In the genomic region with DNA sequence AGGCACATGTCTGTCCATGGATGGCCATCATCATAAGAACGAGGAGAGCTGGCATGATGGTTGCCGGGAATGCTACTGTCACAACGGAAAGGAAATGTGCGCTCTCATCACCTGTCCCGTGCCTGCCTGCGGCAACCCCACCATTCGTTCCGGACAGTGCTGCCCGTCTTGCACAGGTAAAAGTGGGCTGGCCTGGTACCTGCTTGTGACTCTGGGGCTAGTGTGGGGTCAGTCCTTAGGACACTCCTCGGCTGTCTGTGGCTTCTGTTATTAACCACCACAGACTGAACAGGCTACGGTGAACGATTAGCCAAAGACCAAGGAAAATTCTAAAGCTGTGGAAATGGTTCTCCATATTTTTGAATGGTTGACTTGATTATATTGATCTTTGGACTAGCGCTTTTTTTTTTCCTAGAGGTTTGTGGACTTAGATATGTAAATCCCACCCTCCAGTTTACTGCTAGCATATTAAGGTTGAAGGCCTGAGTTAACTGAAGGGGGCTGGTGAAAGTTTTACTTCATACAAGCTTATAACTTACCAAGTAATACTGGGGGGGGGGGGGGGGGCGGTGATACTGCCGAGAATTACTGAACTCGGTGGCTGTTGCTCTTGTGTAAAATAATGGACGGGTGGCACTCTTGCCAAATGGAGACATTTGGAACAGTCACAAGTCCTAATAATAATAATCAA, we compare ENCODE assay signal across 25 mouse cellular contexts.
A peak's percentile ranks its signal among the peaks of the same experiment; 100 is the strongest.
DNase-seq lines count a peak whose midpoint lies in the region; ATAC-seq and TF ChIP-seq lines count a peak whose summit lies in the region.
"Had no signal": no experiment of that assay in that cellular context is flagged by ENCODE, and none has a peak within 500 bp of the region (broad histone marks: within the 10 kb centered on the region; RNA-seq: fewer than 3 reads in every experiment).

No protein-coding gene starts in this region.

- H3K4me2 ChIP-seq in kidney, embryonic 14.5 days (replicated peaks; ENCODE audit: low read depth, low read length): no peak overlapping the region
- H3K4me2 ChIP-seq in kidney, postnatal 0 days (ENCODE audit: low read length): no peak overlapping the region
- no peak overlapping the region for H3K4me2 ChIP-seq in midbrain, embryonic 13.5 days (replicated peaks)
- H3K4me2 ChIP-seq: embryonic facial prominence, embryonic 13.5 days; forebrain, embryonic 12.5 days; forebrain, embryonic 15.5 days; heart, embryonic 11.5 days; hindbrain, embryonic 12.5 days; hindbrain, embryonic 15.5 days had no signal

- no peak overlapping the region for H3K27ac ChIP-seq in kidney, embryonic 14.5 days (ENCODE audit: low read depth, low read length)
- H3K27ac ChIP-seq in kidney, postnatal 0 days: no peak overlapping the region
- no peak overlapping the region for H3K27ac ChIP-seq in midbrain, embryonic 13.5 days
- H3K27ac ChIP-seq: embryonic facial prominence, embryonic 10.5 days; embryonic facial prominence, embryonic 13.5 days; forebrain, embryonic 12.5 days; forebrain, embryonic 15.5 days; heart, adult 2 months; hindbrain, embryonic 12.5 days; hindbrain, embryonic 15.5 days had no signal

- no peaks in the 10 kb centered on the region for H3K27me3 ChIP-seq in kidney, embryonic 14.5 days (ENCODE audit: control insufficient read depth, insufficient read depth, low read length)
- no peaks in the 10 kb centered on the region for H3K27me3 ChIP-seq in kidney, postnatal 0 days (ENCODE audit: insufficient read depth, low read length)
- no peaks in the 10 kb centered on the region for H3K27me3 ChIP-seq in midbrain, embryonic 13.5 days
- H3K27me3 ChIP-seq: embryonic facial prominence, embryonic 13.5 days; forebrain, embryonic 15.5 days; hindbrain, embryonic 12.5 days; hindbrain, embryonic 15.5 days had no signal

- peak; percentile 34 for DNase-seq in kidney, adult 18-20 months
- DNase-seq in kidney, adult 9 months: peak; percentile 69
- no peak for DNase-seq in kidney, postnatal 0 days (ENCODE audit: low spot score)
- no peak for DNase-seq in ovary, postnatal 10 days (ENCODE audit: low spot score)
- no peak for DNase-seq in urinary bladder, adult 2 months (ENCODE audit: low spot score)
- DNase-seq: adrenal gland, adult 2 months; adrenal gland, postnatal 14 days; cerebellum, adult 11-12 months; cerebellum, adult 8-10 months; cerebellum, postnatal 10 days; cerebellum, postnatal 36 days; embryo, embryonic 11 days; gastrocnemius, postnatal 25 days had no signal

- H3K4me1 ChIP-seq in kidney, embryonic 14.5 days (ENCODE audit: control insufficient read depth, insufficient read depth, low read length): no peaks in the 10 kb centered on the region
- H3K4me1 ChIP-seq in kidney, postnatal 0 days (replicated peaks; ENCODE audit: insufficient read depth, low read length): peaks cover 6% of the 10 kb centered on the region; the same call in 1 of the 2 replicates
- H3K4me1 ChIP-seq in midbrain, embryonic 13.5 days (replicated peaks): peaks cover 5% of the 10 kb centered on the region; the same call in 1 of the 2 replicates
- H3K4me1 ChIP-seq: embryonic facial prominence, embryonic 13.5 days; forebrain, embryonic 12.5 days; forebrain, embryonic 15.5 days had no signal

- no peaks in the 10 kb centered on the region for H3K9me3 ChIP-seq in kidney, embryonic 14.5 days (ENCODE audit: control insufficient read depth, low read length)
- H3K9me3 ChIP-seq in kidney, postnatal 0 days (replicated peaks; ENCODE audit: low read length): no peaks in the 10 kb centered on the region
- H3K9me3 ChIP-seq in midbrain, embryonic 13.5 days: no peaks in the 10 kb centered on the region
- H3K9me3 ChIP-seq: embryonic facial prominence, embryonic 10.5 days; embryonic facial prominence, embryonic 13.5 days; forebrain, embryonic 12.5 days; forebrain, embryonic 15.5 days; hindbrain, embryonic 12.5 days; hindbrain, embryonic 15.5 days had no signal

- WGBS in kidney, embryonic 14.5 days: 93% methylated on average over 17 of the region's 17 CpGs
- WGBS in kidney, postnatal 0 days: 87% methylated on average over 17 of the region's 17 CpGs
- WGBS in midbrain, embryonic 13.5 days: 95% methylated on average over 17 of the region's 17 CpGs

- H3K4me3 ChIP-seq in kidney, embryonic 14.5 days (ENCODE audit: low read length): no peak overlapping the region
- H3K4me3 ChIP-seq in kidney, postnatal 0 days (replicated peaks; ENCODE audit: low read depth, low read length): no peak overlapping the region
- no peak overlapping the region for H3K4me3 ChIP-seq in midbrain, embryonic 13.5 days (replicated peaks)
- H3K4me3 ChIP-seq: embryonic facial prominence, embryonic 10.5 days; embryonic facial prominence, embryonic 13.5 days; erythroblast, embryonic 14.5 days; forebrain, embryonic 12.5 days; forebrain, embryonic 15.5 days; heart, adult 2 months; hindbrain, embryonic 12.5 days; hindbrain, embryonic 15.5 days had no signal

- no peak overlapping the region for H3K9ac ChIP-seq in kidney, embryonic 14.5 days (ENCODE audit: low read depth, low read length)
- H3K9ac ChIP-seq in kidney, postnatal 0 days (ENCODE audit: low read depth, low read length): no peak overlapping the region
- no peak overlapping the region for H3K9ac ChIP-seq in midbrain, embryonic 13.5 days (replicated peaks)
- H3K9ac ChIP-seq: embryonic facial prominence, embryonic 13.5 days; forebrain, embryonic 12.5 days; forebrain, embryonic 15.5 days; hindbrain, embryonic 12.5 days; hindbrain, embryonic 15.5 days had no signal

- no peak for TF ChIP-seq CTCF in kidney, postnatal 0 days (IDR thresholded peaks at IDR 0.05; ENCODE audit: low read depth)

- H3K36me3 ChIP-seq in kidney, embryonic 14.5 days (ENCODE audit: control insufficient read depth, insufficient read depth, low read length): peaks cover 3% of the 10 kb centered on the region; the same call in 1 of the 2 replicates
- H3K36me3 ChIP-seq in kidney, postnatal 0 days (ENCODE audit: insufficient read depth, low read length): peaks cover 20% of the 10 kb centered on the region
- peaks cover 13% of the 10 kb centered on the region; the same call in 1 of the 2 replicates for H3K36me3 ChIP-seq in midbrain, embryonic 13.5 days
- H3K36me3 ChIP-seq: forebrain, embryonic 15.5 days had no signal

- no peak for ATAC-seq in kidney, embryonic 14.5 days (ENCODE audit: low FRiP score, low TSS enrichment)
- ATAC-seq in kidney, postnatal 0 days (replicated peaks; ENCODE audit: low FRiP score, low read depth): peak; percentile 75
- ATAC-seq in midbrain, embryonic 13.5 days: no peak
- ATAC-seq: CD4-positive, CD25-positive, alpha-beta regulatory T cell, adult 4 months; forebrain, embryonic 15.5 days had no signal

Comparison
In these comparisons a context has a peak if more than half of its experiments do, and no peak if none do; other contexts are left out.
1. DNase-seq: peak in kidney, adult 18-20 months (single experiment) and kidney, adult 9 months (single experiment); none in kidney, postnatal 0 days (single experiment), ovary, postnatal 10 days (single experiment) and urinary bladder, adult 2 months (single experiment).